Mouse (Mus musculus): Measurements from ENCODE around the gene BC028528. TPM values are rescaled to one million over a fixed set of nuclear protein-coding genes. Genes with fewer than 3 reads are reported as not detected.

Gene BC028528
- polyA plus RNA-seq (2017; shearing (Covaris generic)): 0.40 TPM

GRCm38 (mm10) chr3:95891211-95892065, at the start of gene BC028528:
BC028528 (minus strand) TSS chr3:95892005.

GRCm38 (mm10) chr3:95928658-95929503, 37.1 kb upstream of the BC028528 start, which contains the start of gene Anp32e:
Anp32e (plus strand) TSS chr3:95929246.

GRCm38 (mm10) chr3:95904568-95904967, 12.8 kb upstream of the BC028528 start, which contains the start of gene Car14:
Car14 (minus strand) TSS chr3:95904691.

GRCm38 (mm10) chr3:95893606-95894316, 2.0 kb upstream of the BC028528 start, which contains the start of gene Aph1a:
Aph1a (plus strand) TSS chr3:95893969.

GRCm38 (mm10) chr3:95881979-95882815, 9.6 kb downstream of the BC028528 start, which contains the start of gene Ciart:
Ciart (minus strand) TSS chr3:95882251.

GRCm38 (mm10) chr3:95871392-95871867, 20.4 kb downstream of the BC028528 start, which contains the start of gene Mrps21:
Mrps21 (minus strand) TSS chr3:95871519.

GRCm38 (mm10) chr3:95855502-95856089, 36.2 kb downstream of the BC028528 start, which contains the start of gene Prpf3:
Prpf3 (minus strand) TSS chr3:95855885.

Other genes starting within 250 kb of the BC028528 start
- gene Mcl1, start 233.2 kb downstream of the BC028528 start, polyA plus RNA-seq (2017; shearing (Covaris generic)): 44.3 TPM
- gene Adamtsl4, start 204.1 kb downstream of the BC028528 start, polyA plus RNA-seq (2017; shearing (Covaris generic)): 14.0 TPM
- gene Ecm1, start 152.4 kb downstream of the BC028528 start, polyA plus RNA-seq (2017; shearing (Covaris generic)): 168 TPM
- 90.5 TPM for gene Tars2, start 131.8 kb downstream of the BC028528 start, polyA plus RNA-seq (2017; shearing (Covaris generic))
- 20.4 TPM for gene Rprd2, start 73.1 kb downstream of the BC028528 start, polyA plus RNA-seq (2017; shearing (Covaris generic))
- 73.9 TPM for gene Prpf3, start 36.1 kb downstream of the BC028528 start, polyA plus RNA-seq (2017; shearing (Covaris generic))
- gene Mrps21, start 20.5 kb downstream of the BC028528 start, polyA plus RNA-seq (2017; shearing (Covaris generic)): 256 TPM
- gene Ciart, start 9.8 kb downstream of the BC028528 start, polyA plus RNA-seq (2017; shearing (Covaris generic)): 7.4 TPM
- gene Aph1a, start 2.0 kb upstream of the BC028528 start, polyA plus RNA-seq (2017; shearing (Covaris generic)): 56.1 TPM
- not detected for gene Car14, start 12.7 kb upstream of the BC028528 start, polyA plus RNA-seq (2017; shearing (Covaris generic))
- 235 TPM for gene Anp32e, start 37.2 kb upstream of the BC028528 start, polyA plus RNA-seq (2017; shearing (Covaris generic))
- gene Plekho1, start 104.0 kb upstream of the BC028528 start, polyA plus RNA-seq (2017; shearing (Covaris generic)): 10.0 TPM
- gene Vps45, start 166.5 kb upstream of the BC028528 start, polyA plus RNA-seq (2017; shearing (Covaris generic)): 30.5 TPM
- gene Otud7b, start 212.5 kb upstream of the BC028528 start, polyA plus RNA-seq (2017; shearing (Covaris generic)): 30.5 TPM